Mouse (Mus musculus) lung, adult 2 months (tissue): ENCODE data around the gene 5530401A14Rik.

Source experiments
- CTCF ChIP-seq: fragments of 200-500 bp; IDR thresholded peaks from 2 replicates; pipeline ENCODE4 v1.5.1; 2011; ENCODE audit warnings: mild to moderate bottlenecking, low read length, control low read depth; ENCODE audit not compliant: insufficient read depth
- POLR2A ChIP-seq: fragments of 200-500 bp; IDR thresholded peaks from 2 replicates; pipeline ENCODE4 v1.6.1; 2011; ENCODE audit warnings: low read depth, mild to moderate bottlenecking, control low read depth, low read length, borderline replicate concordance; ENCODE audit errors: extremely low read depth

GRCm38 (mm10) chr11:81814816-81815215, 45.7 kb upstream of the 5530401A14Rik start:
- TF ChIP-seq POLR2A, result no peak
- no peak for TF ChIP-seq CTCF
